Mouse (Mus musculus): ENCODE results near the gene Ap2a1.

The Ap2a1 gene

DNA sequence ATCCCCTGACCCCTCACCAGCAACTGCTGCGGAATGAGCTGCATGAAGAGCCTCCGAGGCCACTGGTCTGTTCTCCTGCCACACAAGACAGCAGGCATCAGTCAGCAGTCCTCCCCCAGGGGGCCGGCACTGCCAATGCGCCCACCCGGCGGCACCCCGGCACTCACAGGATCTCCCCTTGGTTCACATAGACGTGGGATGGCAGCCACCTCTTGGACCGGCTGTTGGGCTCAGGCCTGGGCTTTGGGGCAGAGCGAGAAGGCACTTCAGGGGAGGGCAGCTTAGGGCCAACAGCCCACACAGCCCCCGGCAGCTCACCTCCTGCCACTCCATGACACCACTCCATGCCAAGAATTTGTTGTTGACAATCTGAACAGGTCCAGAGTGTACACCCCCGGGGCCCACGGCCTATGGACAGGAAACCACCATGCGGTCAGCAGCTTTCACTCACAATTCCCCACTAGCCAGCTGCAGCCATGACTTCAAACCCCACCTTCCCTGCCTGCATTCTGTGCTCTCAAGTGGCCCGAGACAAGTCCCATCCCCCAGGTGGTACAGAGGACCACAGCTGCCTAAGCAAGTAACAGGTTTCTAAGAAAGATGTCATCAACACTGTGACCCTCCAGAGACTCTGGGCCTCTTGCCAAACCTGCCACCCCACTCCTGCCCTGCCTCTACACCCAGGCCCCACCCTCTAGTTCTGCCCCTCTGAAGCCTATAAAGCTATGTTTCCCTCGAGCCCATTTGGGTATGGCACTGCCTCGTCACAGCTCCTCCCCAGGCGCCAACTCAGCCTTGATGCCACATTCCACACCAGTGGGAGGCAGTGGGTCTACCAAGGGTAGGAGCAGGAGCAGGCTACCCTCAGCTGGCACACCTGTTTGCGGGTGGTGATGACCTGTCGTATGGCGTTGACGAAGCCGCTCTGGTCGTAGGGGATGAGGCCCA is 64.4 kb downstream of the Ap2a1 start:
- DNase-seq (ENCODE audit: low spot score) = no peak

DNA sequence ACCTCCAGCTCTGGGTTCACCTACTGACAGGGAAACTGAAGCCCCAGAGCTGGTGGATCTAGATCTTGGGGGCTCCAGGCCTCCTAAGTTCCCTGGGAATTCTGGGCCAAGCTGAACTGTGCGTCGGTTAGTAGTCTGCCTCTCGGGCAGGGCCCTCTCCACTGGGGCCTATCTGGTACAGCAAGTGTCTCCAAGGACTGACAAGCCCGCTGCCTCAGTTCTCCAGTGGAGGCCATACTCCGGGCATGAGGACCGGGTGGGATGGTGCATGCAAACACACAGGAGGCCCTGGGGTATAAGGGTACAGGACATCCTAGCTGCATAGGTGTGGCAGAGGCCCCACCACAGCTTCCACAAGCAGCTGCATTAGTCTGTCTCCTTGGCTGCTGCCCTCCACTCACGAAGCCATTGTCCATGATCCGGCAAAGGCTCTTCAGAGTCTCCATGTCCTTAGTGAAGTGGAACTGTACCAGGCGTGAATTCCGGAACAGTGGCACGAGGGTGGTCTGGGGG is 65.3 kb downstream of the Ap2a1 start:
- DNase-seq (ENCODE audit: low spot score) = no peak

DNA sequence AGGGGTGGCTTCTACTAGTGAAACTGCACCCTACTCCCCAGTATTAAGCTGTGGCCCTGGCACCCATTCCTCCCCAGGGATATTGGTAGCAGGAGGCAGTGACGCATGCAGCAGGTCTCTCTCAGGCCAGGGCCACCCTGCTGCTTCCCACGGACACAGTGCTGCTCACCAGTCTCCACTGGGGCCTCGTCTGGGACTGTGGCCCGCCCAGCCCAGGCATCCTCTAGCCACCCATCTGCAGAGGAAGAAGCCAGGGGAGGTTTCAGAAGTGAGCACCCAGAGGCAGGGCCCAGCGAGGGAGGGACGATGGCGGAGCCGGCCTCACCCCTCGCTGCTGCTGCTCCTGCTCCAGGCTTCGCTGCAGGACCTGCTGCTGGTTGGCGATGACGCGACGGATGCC is 66.1 kb downstream of the Ap2a1 start:
- DNase-seq (ENCODE audit: low spot score) = no peak

DNA sequence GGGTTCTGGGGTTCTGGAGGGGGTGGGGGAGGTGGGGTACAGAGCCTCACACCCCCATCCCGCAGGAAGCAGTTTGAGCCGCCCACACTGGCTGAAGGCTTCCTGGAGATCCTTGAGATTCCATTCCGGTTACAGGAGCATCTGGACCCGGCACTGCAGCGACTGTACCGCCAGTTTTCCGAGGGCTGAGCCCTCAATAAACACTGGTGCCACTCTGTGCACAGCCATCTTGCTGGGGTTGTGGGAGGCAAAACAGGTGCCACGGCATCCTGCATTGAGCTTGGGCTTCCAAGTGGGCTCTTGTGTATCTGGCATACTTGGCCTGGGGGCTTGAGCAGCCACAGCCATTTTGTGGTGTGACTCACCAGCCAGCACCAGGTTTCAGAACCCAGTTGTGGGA is 66.9 kb downstream of the Ap2a1 start:
- DNase-seq (ENCODE audit: low spot score) = no peak

DNA sequence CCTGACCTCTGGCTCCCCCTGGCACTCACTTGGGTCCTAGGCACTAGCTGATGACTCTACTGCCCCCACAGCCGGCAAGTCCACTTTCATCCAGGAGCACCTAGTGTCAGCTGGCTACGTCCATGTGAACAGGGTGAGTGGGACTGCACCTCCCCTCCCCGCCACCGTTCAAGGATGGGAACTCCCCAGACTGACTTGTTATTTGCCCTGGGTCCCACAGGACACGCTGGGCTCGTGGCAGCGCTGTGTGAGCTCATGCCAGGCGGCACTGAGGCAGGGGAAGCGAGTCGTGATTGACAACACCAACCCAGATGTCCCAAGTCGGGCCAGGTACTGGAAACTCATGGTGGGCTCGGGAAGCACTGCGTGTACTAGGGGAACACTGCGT is 67.9 kb downstream of the Ap2a1 start:
- no peak for DNase-seq (ENCODE audit: low spot score)

DNA sequence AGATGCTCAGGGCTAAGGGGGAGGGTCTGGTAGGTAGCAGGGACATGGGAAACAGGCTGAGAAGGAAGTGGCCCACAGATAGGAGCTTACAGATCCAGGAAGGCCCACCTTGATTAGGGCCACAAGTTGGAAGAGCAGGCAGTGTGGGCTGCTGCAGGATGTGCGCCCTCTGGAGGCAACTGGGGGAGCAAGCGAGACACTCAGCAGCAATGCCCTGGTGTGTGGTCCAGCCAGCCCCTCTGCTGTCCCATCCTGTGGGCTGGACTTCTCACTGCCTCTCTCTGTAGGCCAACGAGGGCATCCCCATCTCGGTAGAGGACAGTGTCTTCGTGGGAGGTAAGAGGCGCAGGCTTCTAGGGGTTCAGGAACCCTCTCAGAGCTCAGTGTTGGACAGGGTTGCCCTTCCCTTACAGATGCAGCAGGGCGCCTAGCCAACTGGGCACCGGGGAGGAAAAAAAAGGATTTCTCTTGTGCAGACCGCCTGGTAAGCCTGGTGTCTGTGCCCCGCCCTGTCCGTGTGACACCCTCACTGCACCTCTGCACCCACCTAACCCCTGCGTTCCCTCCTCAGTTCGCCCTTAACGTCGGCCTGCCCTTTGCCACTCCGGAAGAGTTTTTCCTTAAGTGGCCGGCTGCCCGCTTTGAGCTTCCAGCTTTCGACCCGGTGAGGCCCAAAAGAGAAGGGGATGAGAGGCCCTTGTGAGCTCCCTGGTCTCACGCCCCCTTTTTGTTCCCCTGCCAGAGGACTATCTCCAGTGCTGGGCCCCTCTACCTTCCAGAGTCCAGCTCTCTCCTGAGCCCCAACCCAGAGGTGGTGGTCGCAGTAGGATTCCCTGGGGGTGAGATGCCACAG is 68.5 kb downstream of the Ap2a1 start:
- DNase-seq (ENCODE audit: low spot score) = no peak

DNA sequence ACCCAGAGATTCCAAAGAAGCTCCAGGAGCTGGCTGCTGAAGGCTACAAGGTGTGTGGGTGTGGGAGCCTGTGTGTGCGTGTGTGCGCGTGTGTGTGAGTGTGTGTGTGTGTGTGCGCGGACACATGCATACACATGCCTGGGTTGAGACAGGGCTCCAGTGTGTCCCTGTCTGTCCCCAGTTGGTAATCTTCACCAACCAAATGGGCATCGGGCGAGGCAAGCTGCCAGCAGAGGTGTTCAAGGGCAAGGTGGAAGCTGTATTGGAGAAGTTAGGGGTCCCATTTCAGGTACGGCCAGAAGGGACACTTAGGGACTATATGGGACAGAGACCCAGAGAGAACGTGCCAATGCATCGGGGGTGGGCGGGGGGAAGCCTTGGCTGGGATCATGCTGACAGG is 69.4 kb downstream of the Ap2a1 start:
- no peak for DNase-seq (ENCODE audit: low spot score)

DNA sequence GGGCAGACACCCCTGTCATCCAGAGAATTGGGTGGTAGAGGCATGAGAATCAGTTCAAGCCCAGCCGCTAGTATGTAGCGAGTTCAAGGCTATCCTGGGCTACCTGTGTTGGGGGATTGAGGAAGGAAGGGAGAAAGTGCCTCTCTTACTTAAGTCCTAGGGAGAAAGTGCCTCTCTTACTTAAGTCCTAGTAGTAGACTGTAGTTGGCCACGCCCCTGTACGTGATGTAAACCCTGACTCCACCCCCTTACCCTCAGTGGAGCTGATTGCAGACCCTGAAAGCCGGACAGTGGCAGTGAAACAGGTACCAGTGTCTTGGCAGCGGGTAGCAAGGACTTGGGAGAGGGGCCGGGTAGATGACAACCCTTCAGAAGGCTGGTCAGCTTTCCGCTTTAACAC is 71.4 kb downstream of the Ap2a1 start:
- peak; percentile 49 for DNase-seq (ENCODE audit: low spot score)

DNA sequence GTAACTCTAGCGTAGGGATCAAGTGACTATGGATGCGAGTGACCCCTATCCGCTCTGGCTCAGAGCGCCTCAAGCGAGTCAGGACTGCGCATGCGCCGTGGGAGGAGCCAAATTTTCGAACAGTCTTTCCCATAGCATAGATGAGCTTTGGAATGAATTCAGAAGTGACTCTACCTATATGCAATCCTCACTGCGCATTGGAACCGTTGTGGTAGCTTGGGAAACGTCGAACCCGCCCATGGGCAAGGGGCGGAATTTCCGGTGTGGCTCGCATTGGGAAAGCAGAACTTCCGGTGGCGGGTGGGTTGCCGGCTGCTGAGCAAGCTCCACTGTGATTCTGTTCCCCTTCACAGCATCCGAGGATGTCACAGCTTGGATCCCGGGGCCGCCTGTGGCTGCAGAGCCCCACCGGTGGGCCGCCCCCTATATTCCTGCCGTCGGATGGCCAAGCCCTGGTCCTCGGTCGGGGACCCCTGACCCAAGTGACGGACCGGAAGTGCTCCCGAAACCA is 72.2 kb downstream of the Ap2a1 start, which contains the start of gene Pnkp:
TSS of gene Pnkp (plus strand) at position 98 of the 511 bp plus-strand sequence.
- DNase-seq (ENCODE audit: low spot score) = peak; percentile 92

DNA sequence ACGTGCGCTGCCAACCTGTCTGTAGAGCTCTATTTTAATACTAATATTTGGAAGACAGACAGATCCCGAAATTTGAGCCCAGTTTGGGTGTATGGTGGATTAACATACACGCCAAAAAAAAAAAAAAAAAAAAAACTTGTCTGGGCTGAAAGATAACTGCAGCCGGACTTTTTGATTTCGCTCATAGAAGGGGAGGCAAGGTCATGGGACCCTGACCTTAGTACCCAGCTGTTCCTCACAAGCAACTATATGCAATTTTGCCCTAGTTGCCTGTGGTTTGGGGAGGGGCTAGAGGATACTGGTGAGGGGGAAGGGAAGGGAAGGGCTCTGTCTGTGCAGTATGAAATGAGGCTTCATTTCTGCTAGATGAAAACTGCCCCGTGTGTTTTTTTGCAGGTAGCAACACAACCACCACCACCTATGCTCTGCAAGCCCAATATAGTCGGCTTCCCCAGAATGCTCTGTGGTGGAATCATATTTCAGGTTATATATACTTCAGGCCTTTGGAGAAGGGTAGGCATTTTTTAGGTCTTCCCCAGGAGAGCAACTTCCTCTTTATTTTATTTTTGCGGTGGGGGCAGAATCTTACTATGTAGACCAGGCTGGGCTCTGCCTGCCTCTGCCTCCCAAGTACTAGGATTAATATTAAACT is 72.9 kb downstream of the Ap2a1 start:
- DNase-seq (ENCODE audit: low spot score) = no peak

DNA sequence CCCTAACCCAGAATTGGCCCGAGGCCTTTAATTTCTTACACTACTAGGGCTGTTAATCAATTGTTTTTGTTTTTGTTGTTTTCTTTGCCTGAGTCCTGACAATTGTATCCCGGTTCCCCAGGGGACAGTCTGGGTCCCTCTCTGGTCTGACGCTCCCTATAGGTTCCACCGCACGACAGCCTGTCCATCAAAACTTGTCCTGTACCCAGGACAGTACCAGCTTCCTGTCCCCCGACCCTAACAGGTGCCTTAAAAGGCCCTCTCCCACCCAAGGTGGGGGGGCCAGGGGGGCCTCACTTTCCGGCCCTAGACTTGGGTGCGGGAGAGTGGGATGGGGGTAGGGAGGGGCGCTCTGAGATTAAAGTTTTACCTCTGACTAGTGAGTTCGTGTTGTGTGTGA is 74.3 kb downstream of the Ap2a1 start:
- no peak for DNase-seq (ENCODE audit: low spot score)

DNA sequence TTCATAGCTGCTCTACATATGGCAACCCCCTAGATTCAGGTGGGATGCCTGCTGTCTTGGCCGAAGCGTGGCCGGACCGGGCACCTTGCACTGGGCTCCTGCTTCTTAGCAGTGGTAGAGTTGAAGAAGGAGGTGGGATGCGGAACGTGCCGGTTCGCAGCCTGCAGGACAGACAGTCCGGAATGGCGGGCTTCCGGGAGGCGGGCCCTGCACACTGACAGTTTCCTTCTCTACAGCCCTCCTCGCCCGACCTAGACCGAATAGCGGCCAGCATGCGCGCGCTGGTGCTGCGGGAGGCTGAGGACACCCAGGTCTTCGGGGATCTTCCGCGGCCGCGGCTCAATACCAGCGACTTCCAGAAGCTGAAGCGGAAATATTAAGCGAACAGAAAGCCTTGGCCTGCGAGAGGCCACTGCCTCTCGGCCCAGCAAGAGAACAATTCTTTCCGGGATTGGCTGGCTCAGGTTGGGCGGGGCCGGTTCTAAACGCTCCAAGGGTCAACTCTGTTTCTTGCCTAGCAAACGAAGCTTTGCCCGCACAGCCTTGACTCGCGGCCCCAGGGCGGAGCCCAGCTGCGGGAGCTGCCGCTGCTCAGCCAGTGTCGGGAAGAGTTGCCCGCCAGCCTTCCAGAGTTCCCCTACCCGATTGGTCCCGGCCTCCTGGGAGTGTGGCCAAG is 74.8 kb downstream of the Ap2a1 start:
- peak; percentile 93 for DNase-seq (ENCODE audit: low spot score)

DNA sequence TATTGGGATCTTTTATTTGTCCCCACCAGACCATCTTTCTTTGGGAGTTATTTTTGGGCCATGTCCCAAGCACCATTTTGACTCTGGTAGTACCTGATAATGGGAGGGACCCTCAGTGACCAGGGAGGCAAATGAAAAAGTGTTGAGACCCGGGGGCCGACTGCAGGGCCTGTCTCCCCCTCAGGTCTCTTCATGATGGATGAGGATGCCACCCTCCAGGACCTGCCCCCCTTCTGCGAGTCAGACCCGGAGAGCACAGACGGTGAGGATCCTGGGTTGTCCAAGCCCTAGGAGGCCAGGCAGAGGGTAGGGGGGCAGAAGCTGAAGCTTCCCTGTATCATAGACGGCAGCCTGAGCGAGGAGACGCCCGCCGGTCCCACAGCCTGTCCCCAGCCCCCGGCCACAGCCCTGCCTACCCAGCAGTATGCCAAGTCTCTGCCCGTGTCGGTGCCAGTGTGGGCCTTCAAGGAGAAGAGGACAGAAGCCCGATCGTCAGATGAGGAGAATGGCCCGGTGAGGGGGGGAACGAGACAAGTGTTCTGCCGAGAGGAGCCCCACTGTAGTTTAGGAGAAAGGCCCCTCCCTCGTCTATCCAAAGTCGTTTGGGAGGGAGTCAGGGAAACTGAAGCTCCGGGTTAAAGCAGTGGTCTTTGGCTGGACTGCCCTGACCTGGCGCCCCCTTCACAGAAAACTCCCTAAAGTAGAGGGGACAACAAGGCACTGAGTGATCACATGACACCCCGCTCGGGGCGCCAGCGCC is 75.5 kb downstream of the Ap2a1 start:
- DNase-seq (ENCODE audit: low spot score) = peak; percentile 43

DNA sequence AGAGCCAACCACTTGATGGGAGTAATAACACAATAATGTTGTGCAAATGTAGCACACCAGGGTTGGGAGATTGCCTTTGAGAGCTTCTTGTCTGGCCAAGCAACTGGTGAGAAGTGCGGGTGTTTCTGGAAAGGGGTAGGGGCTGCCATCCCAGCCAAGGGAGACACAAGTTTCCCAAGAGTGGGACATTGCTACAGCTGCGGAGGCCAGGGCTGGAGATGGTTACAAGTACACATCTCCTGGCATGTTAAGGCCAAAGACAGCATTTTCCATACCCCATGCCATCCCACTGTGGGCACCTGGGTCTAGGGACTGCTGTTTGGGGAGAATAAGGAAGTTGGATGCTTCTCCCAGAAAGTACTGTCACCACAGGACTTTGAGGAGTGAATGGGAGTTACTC is 76.2 kb downstream of the Ap2a1 start:
- DNase-seq (ENCODE audit: low spot score) = no peak

DNA sequence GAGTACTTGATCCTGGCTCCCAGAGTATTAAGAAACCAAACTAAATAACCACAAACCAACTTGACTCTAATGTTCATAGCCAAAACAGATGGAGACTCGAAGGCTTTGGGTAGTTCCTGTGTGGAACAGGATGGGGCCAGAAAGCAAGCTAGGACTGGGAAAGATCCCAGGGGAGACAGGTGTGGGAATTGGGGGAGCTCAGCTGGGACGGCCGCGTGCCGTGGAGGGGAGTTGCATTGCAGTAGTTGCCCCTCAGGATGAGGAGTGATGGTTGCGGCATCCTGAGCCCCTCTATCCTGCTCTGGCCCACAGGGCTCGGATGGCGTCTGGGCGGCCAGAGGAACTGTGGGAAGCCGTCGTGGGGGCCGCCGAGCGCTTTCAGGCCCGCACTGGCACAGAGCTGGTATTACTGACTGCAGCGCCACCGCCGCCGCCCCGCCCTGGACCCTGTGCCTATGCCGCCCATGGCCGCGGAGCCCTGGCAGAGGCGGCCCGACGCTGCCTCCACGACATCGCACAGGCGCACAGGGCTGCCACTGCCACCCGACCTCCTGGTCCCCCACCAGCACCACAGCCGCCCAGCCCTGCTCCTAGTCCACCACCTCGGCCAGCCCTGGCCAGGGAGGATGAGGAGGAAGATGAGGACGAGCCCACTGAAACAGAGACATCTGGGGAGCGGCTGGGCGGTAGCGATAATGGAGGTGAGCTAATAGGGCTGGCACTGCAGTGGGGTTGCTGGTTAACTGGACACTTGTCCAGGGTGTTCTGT is 76.9 kb downstream of the Ap2a1 start:
- no peak for DNase-seq (ENCODE audit: low spot score)

DNA sequence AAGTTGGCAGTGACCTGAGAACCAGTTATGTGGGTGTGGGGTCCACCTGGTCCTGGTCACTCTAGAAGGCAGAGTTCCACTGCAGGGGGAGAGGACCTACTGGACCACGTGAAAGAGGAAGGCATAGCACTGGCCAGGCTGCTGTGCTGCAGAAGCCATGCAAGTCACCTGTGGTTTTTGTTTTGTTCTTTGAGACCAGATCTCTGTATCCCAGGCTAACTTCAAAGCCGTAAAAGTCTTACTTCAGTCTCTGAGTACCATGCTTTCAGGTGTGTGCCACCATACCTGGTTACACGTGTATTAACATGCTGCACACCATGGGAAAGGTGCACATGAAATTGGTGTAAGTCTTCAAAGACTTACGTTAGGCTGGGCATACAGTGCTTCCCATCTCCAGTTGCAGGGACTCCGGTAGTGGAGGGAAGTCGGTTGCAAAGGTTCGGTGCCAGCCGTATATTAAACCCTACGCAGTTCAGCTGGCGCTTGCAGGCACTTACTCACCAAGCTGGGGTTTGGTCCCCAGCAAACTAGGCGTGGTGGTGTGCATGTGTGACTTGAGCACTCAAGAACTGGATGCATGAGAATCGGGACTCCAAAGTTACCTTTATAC is 77.6 kb downstream of the Ap2a1 start:
- no peak for DNase-seq (ENCODE audit: low spot score)

DNA sequence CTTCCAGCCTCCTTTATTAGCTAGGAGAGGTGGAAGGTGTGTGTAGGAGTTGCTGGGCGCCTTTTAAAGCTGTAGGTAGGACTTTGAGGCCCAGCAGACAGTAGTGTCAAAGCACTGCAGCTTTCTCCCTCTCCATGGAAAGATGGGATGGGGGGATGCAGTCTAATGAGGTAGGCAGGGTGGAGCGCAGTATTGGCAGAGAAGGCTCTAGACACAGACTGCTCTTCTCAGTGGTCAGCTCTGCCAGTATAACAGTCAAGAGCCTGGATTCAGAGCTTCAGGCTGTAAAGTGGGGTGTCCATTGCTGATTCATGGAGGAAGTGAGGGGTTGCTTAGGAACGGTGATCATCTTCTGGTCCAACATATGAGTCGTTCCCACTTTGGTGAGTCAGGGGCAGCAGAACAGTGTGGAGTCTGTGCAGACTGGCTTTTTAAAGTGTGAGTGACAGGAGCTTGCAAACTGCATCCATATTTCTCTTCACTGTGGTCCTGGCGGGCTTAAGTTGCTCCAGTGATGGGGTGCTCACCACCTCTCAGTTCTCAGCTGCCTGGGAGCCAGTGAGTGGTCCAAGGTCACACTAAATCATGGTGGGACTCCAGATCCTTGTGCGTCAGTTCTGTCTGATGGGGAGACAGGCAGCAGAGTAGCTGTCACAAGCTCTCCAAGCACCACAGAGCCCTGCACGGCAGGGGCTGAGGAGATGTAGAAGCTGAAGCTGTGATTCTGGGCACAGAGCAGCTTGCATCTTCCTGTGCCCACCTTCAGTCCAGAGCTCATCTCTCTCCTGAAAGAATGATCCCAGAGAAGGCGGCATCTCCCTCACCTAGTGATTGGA is 78.3 kb downstream of the Ap2a1 start:
- no peak for DNase-seq (ENCODE audit: low spot score)
